Mouse (Mus musculus) midbrain, postnatal 0 days (tissue): ENCODE measurements around the gene Zdhhc17. TPM values are rescaled to one million over a fixed set of nuclear protein-coding genes. Genes with fewer than 3 reads are reported as not detected.

Source experiments
- ATAC-seq: fragments of 200-750 bp; cut with Nextera tagmentation; 2 replicates; pipeline ENCODE4 v1.8.0; 2017; ENCODE audit warnings: moderate number of reproducible peaks, mild to moderate bottlenecking, moderate TSS enrichment, moderate library complexity; ENCODE audit not compliant: low FRiP score
- DNase-seq: peaks from one replicate; pipeline ENCODE4 v3.0.0-alpha.2; 2015; ENCODE audit warnings: low spot score
- H3K27ac ChIP-seq: fragments of 300-500 bp; sonication (generic); 2 replicates; pipeline ENCODE4 v1.5.1; 2014; ENCODE audit warnings: low read depth, mild to moderate bottlenecking, low read length, mixed read lengths
- H3K27me3 ChIP-seq: fragments of 300-500 bp; sonication (generic); 2 replicates; pipeline ENCODE4 v1.6.1; 2014; ENCODE audit warnings: low read length, control low read depth, mixed read lengths; ENCODE audit not compliant: insufficient read depth
- H3K36me3 ChIP-seq: fragments of 300-500 bp; sonication (generic); 2 replicates; pipeline ENCODE4 v1.6.1; 2014; ENCODE audit warnings: low read length, control low read depth, mixed read lengths; ENCODE audit not compliant: insufficient read depth
- H3K4me1 ChIP-seq: fragments of 300-500 bp; sonication (generic); 2 replicates; pipeline ENCODE4 v1.6.1; 2014; ENCODE audit warnings: mild to moderate bottlenecking, control low read depth, antibody characterized with exemption, low read length, mixed read lengths; ENCODE audit not compliant: insufficient read depth
- H3K4me2 ChIP-seq: fragments of 300-500 bp; sonication (generic); 2 replicates; pipeline ENCODE4 v1.6.1; 2014; ENCODE audit warnings: low read depth, mild to moderate bottlenecking, low read length, mixed read lengths; ENCODE audit not compliant: poor library complexity, severe bottlenecking
- H3K4me3 ChIP-seq: fragments of 300-500 bp; sonication (generic); 2 replicates; pipeline ENCODE4 v1.5.1; 2014; ENCODE audit warnings: low read depth, mild to moderate bottlenecking, low read length, moderate library complexity
- H3K9ac ChIP-seq: fragments of 300-500 bp; sonication (generic); replicated peaks from 2 replicates; pipeline ENCODE4 v1.6.1; 2014; ENCODE audit warnings: mild to moderate bottlenecking, low read length, moderate library complexity, mixed read lengths; ENCODE audit not compliant: poor library complexity, severe bottlenecking
- H3K9me3 ChIP-seq: fragments of 300-500 bp; sonication (generic); 2 replicates; pipeline ENCODE4 v1.6.1; 2016; ENCODE audit warnings: low read length, control low read depth
- CTCF ChIP-seq: IDR thresholded peaks from 2 replicates; pipeline ENCODE4 v1.5.1; 2016; ENCODE audit warnings: antibody characterized with exemption, mild to moderate bottlenecking
- WGBS: fragments of 180-500 bp; shearing (Covaris S2); extraction: QIAGEN DNeasy Blood & Tissue Kit; methylation state at CpG from one replicate; pipeline ENCODE4 v1.1.7; 2014; 5-methylcytosine and 5-hydroxymethylcytosine counted together
- polyA plus RNA-seq: library from polyadenylated mRNA; unstranded; fragments of >200 nt; fragmentation: Nextera tagmentation; extraction: Ambion mirVana; gene quantifications from 2 replicates; pipeline ENCODE4 v1.2.1, GENCODE M21; 2015
- total RNA-seq: library from RNA; depleted of rRNA; stranded (reverse); fragments of >200 nt; gene quantifications from 2 replicates; pipeline ENCODE4 v1.2.3, GENCODE M21; 2014

The Zdhhc17 gene
- total and polyA plus RNA-seq, 2 experiments from 2014 or later, result 44.8 to 60.9 TPM

DNA sequence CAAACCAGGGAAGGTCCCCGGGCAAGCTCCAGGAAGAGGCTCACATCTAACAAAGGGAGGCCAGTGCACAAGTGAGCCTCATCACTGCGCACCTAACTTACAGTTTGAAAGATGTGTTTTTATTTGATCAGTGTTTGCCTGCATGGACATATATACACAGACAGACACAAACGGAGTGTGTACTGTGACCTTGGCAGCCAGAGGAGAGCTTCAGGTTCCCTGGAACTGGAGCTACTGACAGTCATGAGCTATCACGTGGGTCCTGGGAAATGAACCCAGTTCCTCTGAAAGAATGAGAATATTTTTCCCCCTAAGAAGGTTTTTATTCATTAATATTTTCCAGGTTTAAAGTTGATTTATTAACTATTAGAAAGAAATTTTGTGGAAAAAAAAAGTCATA lies 27.2 kb downstream of the Zdhhc17 start:
- no peak for ATAC-seq
- Histone ChIP-seq H3K4me3 (no peak overlapping the region), H3K27me3 (no peaks in the 10 kb centered on the region), H3K9ac (no peak overlapping the region), H3K4me1 (no peaks in the 10 kb centered on the region), H3K27ac (no peak overlapping the region), H3K9me3 (no peaks in the 10 kb centered on the region), H3K36me3 (peaks cover 14% of the 10 kb centered on the region), H3K4me2 (no peak overlapping the region)
- 94% methylated on average over 4 of the region's 4 CpGs for WGBS
- DNase-seq, result no peak
- TF ChIP-seq CTCF, result no peak

- Histone ChIP-seq H3K4me1 (no peaks in the 10 kb centered on the region), H3K4me3 (no peak overlapping the region), H3K9ac (no peak overlapping the region), H3K4me2 (no peak overlapping the region), H3K27ac (no peak overlapping the region), H3K27me3 (no peaks in the 10 kb centered on the region), H3K36me3 (peaks cover 14% of the 10 kb centered on the region), H3K9me3 (no peaks in the 10 kb centered on the region)
- no peak for DNase-seq
- WGBS, result 99% methylated on average over 6 of the region's 6 CpGs
- TF ChIP-seq CTCF, result no peak
- ATAC-seq, result no peak
Observed at GRCm38 (mm10) chr10:110980441-110980840, 29.5 kb downstream of the Zdhhc17 start.

DNA sequence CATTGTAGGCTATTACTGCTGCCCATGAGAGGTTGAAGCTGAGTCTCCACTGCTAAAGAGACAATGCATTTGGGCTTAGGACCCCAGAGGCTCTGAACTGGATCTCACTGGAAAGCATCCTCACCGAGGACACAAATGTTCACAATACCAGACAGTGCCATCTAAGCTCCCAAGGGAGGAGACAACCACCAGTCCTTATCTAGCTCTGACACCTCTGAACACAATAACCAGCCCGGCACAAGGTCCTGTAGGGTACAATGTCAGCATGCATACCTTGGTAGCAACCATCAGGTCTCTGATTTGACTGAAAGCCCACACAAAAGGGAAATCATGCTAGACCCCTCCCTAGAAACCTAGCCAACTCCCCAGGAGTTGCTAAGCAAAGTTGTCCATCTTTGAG lies 30.5 kb downstream of the Zdhhc17 start:
- no peak for TF ChIP-seq CTCF
- ATAC-seq (no peak), DNase-seq (no peak)
- H3K36me3 ChIP-seq, result peaks cover 14% of the 10 kb centered on the region
- no peak overlapping the region for H3K4me2 ChIP-seq
- no peaks in the 10 kb centered on the region for H3K4me1 ChIP-seq
- no peak overlapping the region for H3K4me3 ChIP-seq
- no peaks in the 10 kb centered on the region for H3K27me3 ChIP-seq
- no peaks in the 10 kb centered on the region for H3K9me3 ChIP-seq
- no peak overlapping the region for H3K27ac ChIP-seq
- WGBS, result 94% methylated on average over 2 of the region's 2 CpGs
- no peak overlapping the region for H3K9ac ChIP-seq

GRCm38 (mm10) chr10:110977379-110977778 lies 32.6 kb downstream of the Zdhhc17 start:
- 60% methylated on average over 2 of the region's 2 CpGs for WGBS
- DNase-seq, result no peak
- TF ChIP-seq CTCF, result no peak
- no peaks in the 10 kb centered on the region for H3K4me1 ChIP-seq
- H3K4me2 ChIP-seq, result no peak overlapping the region
- no peaks in the 10 kb centered on the region for H3K27me3 ChIP-seq
- H3K4me3 ChIP-seq, result no peak overlapping the region
- no peak overlapping the region for H3K9ac ChIP-seq
- H3K27ac ChIP-seq, result no peak overlapping the region
- H3K36me3 ChIP-seq, result peaks cover 18% of the 10 kb centered on the region
- ATAC-seq, result no peak
- no peaks in the 10 kb centered on the region for H3K9me3 ChIP-seq

DNA sequence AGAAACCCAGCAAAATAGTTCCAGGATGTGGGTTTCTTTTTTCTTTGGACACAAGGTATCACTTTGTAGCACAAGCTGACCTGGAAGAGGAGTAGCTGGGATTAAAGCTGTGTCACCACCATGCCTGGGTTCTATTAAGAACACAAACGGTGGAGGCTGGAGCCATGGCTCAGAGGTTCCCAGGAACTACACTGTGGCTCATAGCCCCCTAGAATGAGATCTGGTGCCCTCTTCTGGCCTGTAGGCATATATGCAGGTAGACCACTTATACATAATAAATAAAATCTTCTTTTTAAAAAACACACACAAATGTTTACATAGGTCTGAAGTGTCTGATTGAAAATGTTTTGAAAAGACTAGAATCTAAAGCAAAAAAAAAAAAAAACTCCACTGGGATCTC lies 33.9 kb downstream of the Zdhhc17 start:
- ATAC-seq (peak; percentile 54; the same call in 1 of the 2 replicates), DNase-seq (peak; percentile 78)
- Histone ChIP-seq H3K9ac (no peak overlapping the region), H3K27ac (no peak overlapping the region), H3K36me3 (peaks cover 21% of the 10 kb centered on the region), H3K9me3 (no peaks in the 10 kb centered on the region), H3K4me1 (no peaks in the 10 kb centered on the region), H3K4me3 (no peak overlapping the region), H3K4me2 (no peak overlapping the region), H3K27me3 (no peaks in the 10 kb centered on the region)
- peak; percentile 83 for TF ChIP-seq CTCF
- WGBS, result 4% methylated on average over 1 of the region's 1 CpGs

- 79% methylated on average over 1 of the region's 1 CpGs for WGBS
- Histone ChIP-seq H3K36me3 (peaks cover 19% of the 10 kb centered on the region), H3K9ac (no peak overlapping the region), H3K4me2 (no peak overlapping the region), H3K4me3 (no peak overlapping the region), H3K27ac (no peak overlapping the region), H3K4me1 (no peaks in the 10 kb centered on the region), H3K27me3 (no peaks in the 10 kb centered on the region), H3K9me3 (no peaks in the 10 kb centered on the region)
- TF ChIP-seq CTCF, result no peak
- ATAC-seq (no peak), DNase-seq (no peak)
Observed at GRCm38 (mm10) chr10:110974885-110975284, 35.1 kb downstream of the Zdhhc17 start.
